Mouse (Mus musculus): Measurements from ENCODE around the gene Rab21. TPM values are rescaled to one million over a fixed set of nuclear protein-coding genes. Genes with fewer than 3 reads are reported as not detected.

Gene Rab21
- polyA plus RNA-seq, 1 experiment from 2014 or later = 4.6 TPM

- H3K9ac ChIP-seq = no peak overlapping the region
These were observed 8.0 kb downstream of the Rab21 start for GRCm38 (mm10) chr10:115307331-115307875.

GRCm38 (mm10) chr10:115298683-115299082 is 16.7 kb downstream of the Rab21 start:
- Histone ChIP-seq H3K4me1 (no peaks in the 10 kb centered on the region), H3K36me3 (peaks cover 75% of the 10 kb centered on the region), H3K27ac (replicated peaks) (no peak overlapping the region), H3K27me3 (replicated peaks) (no peaks in the 10 kb centered on the region), H3K4me3 (no peak overlapping the region), H3K9ac (no peak overlapping the region), H3K4me2 (no peak overlapping the region), H3K9me3 (no peaks in the 10 kb centered on the region)
- ATAC-seq (ENCODE audit: extremely low read depth, insufficient number of reproducible peaks, low FRiP score, low TSS enrichment) = no peak
- 87% methylated on average over 4 of the region's 4 CpGs for WGBS

More at GRCm38 (mm10) chr10:115307331-115307875, 8.0 kb downstream of the Rab21 start:
- H3K9me3 ChIP-seq = no peaks in the 10 kb centered on the region
- no peak for ATAC-seq (ENCODE audit: extremely low read depth, insufficient number of reproducible peaks, low FRiP score, low TSS enrichment)
- no peak overlapping the region for H3K27ac ChIP-seq (replicated peaks)
- no peaks in the 10 kb centered on the region for H3K27me3 ChIP-seq (replicated peaks)
- no peak overlapping the region for H3K4me2 ChIP-seq
- 82% methylated on average over 7 of the region's 7 CpGs for WGBS
- peaks cover 58% of the 10 kb centered on the region for H3K4me1 ChIP-seq
- H3K36me3 ChIP-seq = peaks cover 18% of the 10 kb centered on the region
- H3K4me3 ChIP-seq = no peak overlapping the region

DNA sequence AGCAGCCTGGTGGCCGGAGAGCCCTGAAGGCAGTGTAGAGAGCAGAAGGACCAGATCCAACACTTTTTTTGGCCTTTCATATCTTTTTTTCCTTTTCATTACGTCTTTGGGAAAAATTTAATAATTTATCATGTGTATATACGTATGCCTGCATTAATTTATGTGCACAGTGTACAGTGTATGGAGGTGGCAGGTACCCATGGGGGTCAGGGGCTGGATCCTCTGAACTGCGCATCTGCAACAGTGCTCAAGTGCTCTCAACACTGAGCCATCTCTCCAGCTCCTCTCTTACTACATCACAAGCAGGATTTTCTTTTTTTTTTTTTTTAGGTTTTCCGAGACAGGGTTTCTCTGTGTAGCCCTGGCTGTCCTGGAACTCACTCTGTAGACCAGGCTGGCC is 17.8 kb downstream of the Rab21 start:
- Histone ChIP-seq H3K9me3 (no peaks in the 10 kb centered on the region), H3K4me1 (no peaks in the 10 kb centered on the region), H3K9ac (no peak overlapping the region), H3K27ac (replicated peaks) (no peak overlapping the region), H3K4me3 (no peak overlapping the region), H3K4me2 (no peak overlapping the region), H3K36me3 (peaks cover 80% of the 10 kb centered on the region), H3K27me3 (replicated peaks) (no peaks in the 10 kb centered on the region)
- 92% methylated on average over 5 of the region's 5 CpGs for WGBS
- no peak for ATAC-seq (ENCODE audit: extremely low read depth, insufficient number of reproducible peaks, low FRiP score, low TSS enrichment)

GRCm38 (mm10) chr10:115296401-115296935 is 18.9 kb downstream of the Rab21 start:
- no peak overlapping the region for H3K9ac ChIP-seq
- ATAC-seq (ENCODE audit: extremely low read depth, insufficient number of reproducible peaks, low FRiP score, low TSS enrichment) = no peak
- WGBS = 75% methylated on average over 9 of the region's 9 CpGs
- H3K9me3 ChIP-seq = no peaks in the 10 kb centered on the region
- H3K27me3 ChIP-seq (replicated peaks) = no peaks in the 10 kb centered on the region
- no peaks in the 10 kb centered on the region for H3K4me1 ChIP-seq
- H3K36me3 ChIP-seq = peaks cover 82% of the 10 kb centered on the region
- no peak overlapping the region for H3K4me3 ChIP-seq
- no peak overlapping the region for H3K27ac ChIP-seq (replicated peaks)
- no peak overlapping the region for H3K4me2 ChIP-seq

DNA sequence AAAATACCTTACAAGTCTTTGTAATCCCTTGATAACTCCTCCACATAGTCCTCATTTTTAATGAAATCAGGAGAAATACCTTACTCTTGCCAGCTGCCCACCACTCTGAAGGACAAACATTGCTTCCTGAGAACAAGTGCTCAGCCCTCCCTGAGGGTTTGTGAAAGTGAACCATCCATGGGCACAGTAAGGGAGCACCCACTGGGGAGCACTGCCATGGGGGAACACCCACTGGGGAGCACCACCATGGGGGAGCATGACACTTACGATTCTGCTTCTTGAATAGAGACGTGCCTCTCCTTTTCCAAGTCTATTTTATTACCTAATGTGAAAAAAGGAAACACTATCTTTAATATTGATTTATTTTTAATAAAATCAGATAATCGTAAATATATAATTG is 20.2 kb downstream of the Rab21 start:
- Histone ChIP-seq H3K27me3 (replicated peaks) (no peaks in the 10 kb centered on the region), H3K9ac (no peak overlapping the region), H3K4me3 (no peak overlapping the region), H3K27ac (replicated peaks) (no peak overlapping the region), H3K4me1 (no peaks in the 10 kb centered on the region), H3K36me3 (peaks cover 81% of the 10 kb centered on the region), H3K9me3 (no peaks in the 10 kb centered on the region), H3K4me2 (no peak overlapping the region)
- 91% methylated on average over 3 of the region's 3 CpGs for WGBS
- no peak for ATAC-seq (ENCODE audit: extremely low read depth, insufficient number of reproducible peaks, low FRiP score, low TSS enrichment)

DNA sequence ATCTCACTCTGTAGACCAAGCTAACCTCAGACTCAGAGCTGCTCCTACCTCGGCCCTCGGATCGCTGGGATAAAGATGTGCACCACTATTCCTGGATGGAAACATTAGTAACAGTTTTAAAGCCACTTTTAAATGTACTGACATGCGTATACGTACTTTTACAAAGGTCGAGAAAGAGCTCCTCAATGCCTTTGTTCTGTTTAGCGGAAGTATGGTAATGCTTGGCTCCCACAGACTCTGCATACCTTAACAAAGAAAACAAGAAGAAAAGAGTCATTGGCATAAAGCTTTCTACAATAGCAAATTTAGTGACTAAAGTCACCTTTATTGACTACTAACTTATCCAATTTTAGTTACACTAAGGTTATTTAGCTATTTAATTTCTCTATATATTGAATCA is 20.7 kb downstream of the Rab21 start:
- no peaks in the 10 kb centered on the region for H3K9me3 ChIP-seq
- no peak overlapping the region for H3K9ac ChIP-seq
- no peak for ATAC-seq (ENCODE audit: extremely low read depth, insufficient number of reproducible peaks, low FRiP score, low TSS enrichment)
- WGBS = 93% methylated on average over 7 of the region's 7 CpGs
- H3K36me3 ChIP-seq = peaks cover 81% of the 10 kb centered on the region
- no peak overlapping the region for H3K4me3 ChIP-seq
- no peaks in the 10 kb centered on the region for H3K27me3 ChIP-seq (replicated peaks)
- H3K4me1 ChIP-seq = no peaks in the 10 kb centered on the region
- H3K4me2 ChIP-seq = no peak overlapping the region
- H3K27ac ChIP-seq (replicated peaks) = no peak overlapping the region

- 96% methylated on average over 7 of the region's 7 CpGs for WGBS
- no peak overlapping the region for H3K4me3 ChIP-seq
- H3K27ac ChIP-seq (replicated peaks) = no peak overlapping the region
- ATAC-seq (ENCODE audit: extremely low read depth, insufficient number of reproducible peaks, low FRiP score, low TSS enrichment) = no peak
- H3K36me3 ChIP-seq = peaks cover 79% of the 10 kb centered on the region
- H3K4me2 ChIP-seq = no peak overlapping the region
- no peak overlapping the region for H3K9ac ChIP-seq
- no peaks in the 10 kb centered on the region for H3K9me3 ChIP-seq
- H3K27me3 ChIP-seq (replicated peaks) = no peaks in the 10 kb centered on the region
- H3K4me1 ChIP-seq = no peaks in the 10 kb centered on the region
These were observed 21.4 kb downstream of the Rab21 start for GRCm38 (mm10) chr10:115293946-115294345.

DNA sequence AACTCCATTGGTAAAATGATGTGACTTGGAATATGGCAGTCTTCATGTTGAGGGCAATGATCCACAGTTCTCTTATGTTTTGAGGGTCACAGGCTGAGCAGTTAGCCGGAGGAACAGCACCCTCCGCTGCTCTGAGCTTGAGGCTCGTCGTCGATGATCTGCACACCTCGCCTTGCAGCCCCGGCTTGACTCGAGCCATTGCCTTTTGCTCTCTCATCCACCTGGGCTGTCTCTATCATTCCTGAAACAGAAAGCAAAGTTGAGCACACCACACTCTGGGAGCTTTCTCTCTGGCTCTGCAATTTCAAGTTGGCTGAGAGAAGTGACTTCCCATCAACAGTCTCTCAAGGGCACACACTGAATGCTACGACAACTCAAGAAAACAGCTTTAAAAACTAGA is 24.7 kb downstream of the Rab21 start:
- peaks cover 86% of the 10 kb centered on the region for H3K36me3 ChIP-seq
- no peak for ATAC-seq (ENCODE audit: extremely low read depth, insufficient number of reproducible peaks, low FRiP score, low TSS enrichment)
- 87% methylated on average over 9 of the region's 9 CpGs for WGBS

GRCm38 (mm10) chr10:115288856-115289255 is 26.5 kb downstream of the Rab21 start:
- Histone ChIP-seq H3K27ac (replicated peaks) (no peak overlapping the region), H3K9ac (no peak overlapping the region), H3K4me1 (no peaks in the 10 kb centered on the region), H3K36me3 (peaks cover 71% of the 10 kb centered on the region), H3K27me3 (replicated peaks) (no peaks in the 10 kb centered on the region), H3K4me3 (no peak overlapping the region), H3K9me3 (no peaks in the 10 kb centered on the region), H3K4me2 (no peak overlapping the region)
- WGBS = 86% methylated on average over 8 of the region's 8 CpGs
- ATAC-seq (ENCODE audit: extremely low read depth, insufficient number of reproducible peaks, low FRiP score, low TSS enrichment) = no peak

More for the DNA sequence above, 24.7 kb downstream of the Rab21 start:
- H3K27ac ChIP-seq (replicated peaks) = no peak overlapping the region
- no peak overlapping the region for H3K9ac ChIP-seq
- no peaks in the 10 kb centered on the region for H3K4me1 ChIP-seq
- no peak overlapping the region for H3K4me2 ChIP-seq
- no peaks in the 10 kb centered on the region for H3K9me3 ChIP-seq
- H3K27me3 ChIP-seq (replicated peaks) = no peaks in the 10 kb centered on the region
- H3K4me3 ChIP-seq = no peak overlapping the region

- H3K4me1 ChIP-seq = no peaks in the 10 kb centered on the region
- ATAC-seq (ENCODE audit: extremely low read depth, insufficient number of reproducible peaks, low FRiP score, low TSS enrichment) = no peak
- no peak overlapping the region for H3K4me3 ChIP-seq
- no peak overlapping the region for H3K27ac ChIP-seq (replicated peaks)
- H3K4me2 ChIP-seq = no peak overlapping the region
- WGBS = 71% methylated on average over 10 of the region's 10 CpGs
- no peaks in the 10 kb centered on the region for H3K27me3 ChIP-seq (replicated peaks)
- no peak overlapping the region for H3K9ac ChIP-seq
- H3K36me3 ChIP-seq = peaks cover 28% of the 10 kb centered on the region
- H3K9me3 ChIP-seq = no peaks in the 10 kb centered on the region
These were observed 31.2 kb downstream of the Rab21 start for GRCm38 (mm10) chr10:115284170-115284569.

DNA sequence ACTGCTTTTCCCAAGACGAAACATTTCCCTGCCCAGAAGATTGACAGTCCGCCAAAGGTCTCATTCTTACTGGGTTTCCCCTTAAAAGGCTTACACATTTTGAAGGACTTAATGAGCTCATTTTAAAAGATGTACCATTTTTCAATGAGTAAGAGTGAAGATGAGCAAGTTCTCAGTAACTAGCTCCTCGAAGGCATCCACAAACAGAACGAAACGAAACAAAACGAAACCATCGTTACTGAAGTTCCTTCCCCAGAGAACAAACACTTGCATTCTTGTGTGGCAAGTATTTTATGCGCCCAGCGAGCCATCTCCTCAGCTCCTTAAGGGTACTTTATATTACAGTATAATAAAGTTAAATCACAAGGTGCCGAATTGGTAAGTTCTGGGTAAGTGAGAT is 34.0 kb downstream of the Rab21 start:
- no peaks in the 10 kb centered on the region for H3K27me3 ChIP-seq (replicated peaks)
- no peak overlapping the region for H3K4me2 ChIP-seq
- H3K4me1 ChIP-seq = no peaks in the 10 kb centered on the region
- 87% methylated on average over 10 of the region's 10 CpGs for WGBS
- no peak for ATAC-seq (ENCODE audit: extremely low read depth, insufficient number of reproducible peaks, low FRiP score, low TSS enrichment)
- no peak overlapping the region for H3K4me3 ChIP-seq
- no peak overlapping the region for H3K9ac ChIP-seq
- H3K27ac ChIP-seq (replicated peaks) = no peak overlapping the region
- H3K9me3 ChIP-seq = no peaks in the 10 kb centered on the region
- peaks cover 6% of the 10 kb centered on the region for H3K36me3 ChIP-seq

GRCm38 (mm10) chr10:115271649-115272048 is 43.7 kb downstream of the Rab21 start:
- Histone ChIP-seq H3K27me3 (replicated peaks) (no peaks in the 10 kb centered on the region), H3K9me3 (no peaks in the 10 kb centered on the region), H3K4me2 (no peak overlapping the region), H3K36me3 (no peaks in the 10 kb centered on the region), H3K27ac (replicated peaks) (no peak overlapping the region), H3K4me1 (no peaks in the 10 kb centered on the region), H3K4me3 (no peak overlapping the region), H3K9ac (no peak overlapping the region)
- no peak for ATAC-seq (ENCODE audit: extremely low read depth, insufficient number of reproducible peaks, low FRiP score, low TSS enrichment)
- 56% methylated on average over 5 of the region's 5 CpGs for WGBS

All from heart, embryonic 13.5 days (tissue).